ENCODE assay signal across 28 mouse cellular contexts in genomic region chr15:27872286-27872685, GRCm38 (mm10).
DNase-seq lines count a peak whose midpoint lies in the region; ATAC-seq and TF ChIP-seq lines count a peak whose summit lies in the region.
"Had no signal": no experiment of that assay in that cellular context is flagged by ENCODE, and none has a peak within 500 bp of the region (broad histone marks: within the 10 kb centered on the region; RNA-seq: fewer than 3 reads in every experiment).

No protein-coding gene starts in this region.

- intact Hi-C loops in heart, adult 2 months (cut with DNase I), result no loop called here

- no peaks in the 10 kb centered on the region for H3K9me3 ChIP-seq in heart, embryonic 13.5 days
- no peaks in the 10 kb centered on the region for H3K9me3 ChIP-seq in liver, embryonic 15.5 days (replicated peaks)
- no peaks in the 10 kb centered on the region for H3K9me3 ChIP-seq in intestine, embryonic 15.5 days
- no peaks in the 10 kb centered on the region for H3K9me3 ChIP-seq in forebrain, embryonic 15.5 days
- H3K9me3 ChIP-seq: embryonic facial prominence, embryonic 13.5 days; hindbrain, embryonic 12.5 days; limb, embryonic 13.5 days; midbrain, embryonic 12.5 days; neural tube, embryonic 15.5 days had no signal

- ATAC-seq in heart, embryonic 13.5 days (ENCODE audit: extremely low read depth, insufficient number of reproducible peaks, low FRiP score, low TSS enrichment), result no peak
- peak; percentile 65 for ATAC-seq in common myeloid progenitor, adult 5-6 weeks (replicated peaks; ENCODE audit: low read depth, poor library complexity, severe bottlenecking)
- ATAC-seq in liver, embryonic 15.5 days (ENCODE audit: insufficient read depth), result peak; percentile 65
- ATAC-seq in megakaryocyte-erythroid progenitor cell, adult 5-6 weeks (replicated peaks; ENCODE audit: low FRiP score, low TSS enrichment, poor library complexity, severe bottlenecking), result peak; percentile 79
- no peak for ATAC-seq in intestine, embryonic 15.5 days
- no peak for ATAC-seq in forebrain, embryonic 15.5 days (replicated peaks)
- ATAC-seq: CD4-positive, CD25-positive, alpha-beta regulatory T cell, adult 4 months; forebrain, embryonic 14.5 days; Patski had no signal

- no peak for TF ChIP-seq EP300 in heart, adult 2 months (IDR thresholded peaks at IDR 0.05; ENCODE audit: insufficient read depth, low read depth, low read length)

- H3K4me1 ChIP-seq in heart, embryonic 13.5 days, result peaks cover 51% of the 10 kb centered on the region
- H3K4me1 ChIP-seq in heart, adult 2 months (ENCODE audit: control insufficient read depth, insufficient read depth, low read length), result peaks cover 1% of the 10 kb centered on the region
- H3K4me1 ChIP-seq in liver, embryonic 15.5 days (replicated peaks), result peaks cover 24% of the 10 kb centered on the region
- H3K4me1 ChIP-seq in intestine, embryonic 15.5 days (replicated peaks), result no peaks in the 10 kb centered on the region
- no peaks in the 10 kb centered on the region for H3K4me1 ChIP-seq in forebrain, embryonic 15.5 days
- H3K4me1 ChIP-seq: hindbrain, embryonic 12.5 days; midbrain, embryonic 12.5 days had no signal

- peaks cover 1% of the 10 kb centered on the region; the same call in 1 of the 2 replicates for H3K79me2 ChIP-seq in heart, adult 2 months (replicated peaks; ENCODE audit: control insufficient read depth, insufficient read depth, low read length)

- no peaks in the 10 kb centered on the region for H3K27me3 ChIP-seq in heart, embryonic 13.5 days (replicated peaks)
- no peaks in the 10 kb centered on the region for H3K27me3 ChIP-seq in heart, adult 2 months (ENCODE audit: control insufficient read depth, insufficient read depth, low read length)
- no peaks in the 10 kb centered on the region for H3K27me3 ChIP-seq in liver, embryonic 15.5 days
- H3K27me3 ChIP-seq in intestine, embryonic 15.5 days (replicated peaks), result no peaks in the 10 kb centered on the region
- no peaks in the 10 kb centered on the region for H3K27me3 ChIP-seq in forebrain, embryonic 15.5 days
- H3K27me3 ChIP-seq: embryonic facial prominence, embryonic 13.5 days; hindbrain, embryonic 12.5 days; limb, embryonic 13.5 days; midbrain, embryonic 12.5 days; neural tube, embryonic 15.5 days; Patski had no signal

- peaks cover 47% of the 10 kb centered on the region for H3K36me3 ChIP-seq in heart, embryonic 13.5 days
- H3K36me3 ChIP-seq in heart, adult 2 months (ENCODE audit: control insufficient read depth, insufficient read depth, low read length), result peaks cover 4% of the 10 kb centered on the region
- no peaks in the 10 kb centered on the region for H3K36me3 ChIP-seq in liver, embryonic 15.5 days (replicated peaks)
- H3K36me3 ChIP-seq in intestine, embryonic 15.5 days, result peaks cover 3% of the 10 kb centered on the region; the same call in 1 of the 2 replicates
- H3K36me3 ChIP-seq in forebrain, embryonic 15.5 days, result peaks cover 31% of the 10 kb centered on the region

- DNase-seq in heart, adult 2 months, result no peak
- DNase-seq in testis, postnatal 10 days (ENCODE audit: low spot score), result no peak
- DNase-seq: adrenal gland, adult 8-10 months; cerebellum, adult 2 months; cerebellum, postnatal 25 days; embryo, embryonic 11 days; gastrocnemius, postnatal 25 days; kidney, adult 11 months; kidney, postnatal 4 days; lung, embryonic 14.5 days; lung, postnatal 36 days; right cerebral cortex, adult 18-20 months; right cerebral cortex, postnatal 4 days; thymus, adult 2 months had no signal

- 61% methylated on average over 2 of the region's 2 CpGs for WGBS in heart, embryonic 13.5 days
- 50% methylated on average over 2 of the region's 2 CpGs for WGBS in heart, adult 2 months
- WGBS in liver, embryonic 15.5 days (ENCODE audit: insufficient replicate concordance), result 19% methylated on average over 2 of the region's 2 CpGs
- WGBS in intestine, embryonic 15.5 days, result 67% methylated on average over 2 of the region's 2 CpGs
- 89% methylated on average over 2 of the region's 2 CpGs for WGBS in forebrain, embryonic 15.5 days

- no peak overlapping the region for H3K4me3 ChIP-seq in heart, embryonic 13.5 days
- no peak overlapping the region for H3K4me3 ChIP-seq in heart, adult 2 months
- H3K4me3 ChIP-seq in liver, embryonic 15.5 days (replicated peaks), result 0 out of 2 replicates have a peak overlapping the region, but pooled peaks have one; percentile 34
- no peak overlapping the region for H3K4me3 ChIP-seq in intestine, embryonic 15.5 days (replicated peaks)
- H3K4me3 ChIP-seq in forebrain, embryonic 15.5 days, result no peak overlapping the region
- H3K4me3 ChIP-seq: embryonic facial prominence, embryonic 13.5 days; hindbrain, embryonic 12.5 days; limb, embryonic 13.5 days; midbrain, embryonic 12.5 days; neural tube, embryonic 15.5 days had no signal

- H3K4me2 ChIP-seq in heart, embryonic 13.5 days, result no peak overlapping the region
- H3K4me2 ChIP-seq in liver, embryonic 15.5 days, result peak overlapping the region; percentile 62
- H3K4me2 ChIP-seq in intestine, embryonic 15.5 days (replicated peaks), result no peak overlapping the region
- H3K4me2 ChIP-seq in forebrain, embryonic 15.5 days (replicated peaks), result no peak overlapping the region
- H3K4me2 ChIP-seq: embryonic facial prominence, embryonic 13.5 days; hindbrain, embryonic 12.5 days; limb, embryonic 13.5 days; lung, embryonic 14.5 days; midbrain, embryonic 12.5 days; neural tube, embryonic 15.5 days had no signal

- H3K9ac ChIP-seq in heart, embryonic 13.5 days, result no peak overlapping the region
- no peak overlapping the region for H3K9ac ChIP-seq in heart, adult 2 months (ENCODE audit: low read depth, low read length)
- peak overlapping the region; percentile 11; the same call in 1 of the 2 replicates for H3K9ac ChIP-seq in liver, embryonic 15.5 days
- H3K9ac ChIP-seq in intestine, embryonic 15.5 days, result no peak overlapping the region
- H3K9ac ChIP-seq in forebrain, embryonic 15.5 days (replicated peaks), result no peak overlapping the region
- H3K9ac ChIP-seq: embryonic facial prominence, embryonic 13.5 days; hindbrain, embryonic 12.5 days; limb, embryonic 13.5 days; lung, embryonic 14.5 days; midbrain, embryonic 12.5 days; neural tube, embryonic 15.5 days had no signal

- no peak for TF ChIP-seq POLR2A in heart, adult 2 months (IDR thresholded peaks at IDR 0.05; ENCODE audit: insufficient read depth, low read depth, low read length)

- TF ChIP-seq CTCF in heart, adult 2 months (IDR thresholded peaks at IDR 0.05), result no peak

- H3K27ac ChIP-seq in heart, embryonic 13.5 days (replicated peaks), result peak overlapping the region; percentile 55; the same call in 1 of the 2 replicates
- no peak overlapping the region for H3K27ac ChIP-seq in heart, adult 2 months
- peak overlapping the region; percentile 51 for H3K27ac ChIP-seq in liver, embryonic 15.5 days (replicated peaks)
- H3K27ac ChIP-seq in intestine, embryonic 15.5 days, result no peak overlapping the region
- H3K27ac ChIP-seq in forebrain, embryonic 15.5 days (replicated peaks), result no peak overlapping the region
- H3K27ac ChIP-seq: embryonic facial prominence, embryonic 13.5 days; hindbrain, embryonic 12.5 days; limb, embryonic 13.5 days; midbrain, embryonic 12.5 days; neural tube, embryonic 15.5 days had no signal

Comparison
In these comparisons a context has a peak if more than half of its experiments do, and no peak if none do; other contexts are left out.
1. H3K27ac ChIP-seq: peak in heart, embryonic 13.5 days (single experiment) and liver, embryonic 15.5 days (single experiment); none in heart, adult 2 months (single experiment), intestine, embryonic 15.5 days (single experiment) and forebrain, embryonic 15.5 days (single experiment).
2. ATAC-seq: peak in common myeloid progenitor, adult 5-6 weeks (single experiment), liver, embryonic 15.5 days (single experiment) and megakaryocyte-erythroid progenitor cell, adult 5-6 weeks (single experiment); none in heart, embryonic 13.5 days (single experiment), intestine, embryonic 15.5 days (single experiment) and forebrain, embryonic 15.5 days (single experiment).